Mouse (Mus musculus) testis, postnatal 14 days (tissue): Measurements from ENCODE around the gene Fgfr2.

Experiments used
- DNase-seq: peaks from one replicate; pipeline ENCODE4 v3.0.0; 2021; ENCODE audit warnings: low spot score

The Fgfr2 gene

GRCm38 (mm10) chr7:131602106-131602505 lies 1521.0 kb downstream of the Fgfr2 start:
- DNase-seq = no peak

DNA sequence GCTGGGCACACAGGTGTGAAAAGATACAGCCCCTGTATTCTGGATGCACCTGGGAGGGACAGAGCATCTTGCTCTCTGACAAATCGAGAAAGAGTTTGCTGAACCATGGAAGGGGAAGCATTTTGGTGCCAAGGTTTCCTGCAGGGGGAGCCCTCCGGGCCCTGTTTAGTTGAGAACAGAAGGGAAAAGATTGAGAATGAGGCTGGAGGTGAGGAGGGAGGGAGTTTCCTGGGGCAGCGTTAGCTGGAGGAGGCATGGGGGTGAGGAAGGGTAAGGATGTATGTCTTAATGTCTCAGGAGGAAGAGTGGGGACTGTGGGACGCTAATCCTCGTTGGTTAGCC lies 1524.7 kb downstream of the Fgfr2 start:
- no peak for DNase-seq

- DNase-seq = no peak
Measured at GRCm38 (mm10) chr7:131597779-131598482, 1525.2 kb downstream of the Fgfr2 start.

GRCm38 (mm10) chr7:131585551-131585950 lies 1537.6 kb downstream of the Fgfr2 start:
- no peak for DNase-seq

GRCm38 (mm10) chr7:131582178-131582577 lies 1541.0 kb downstream of the Fgfr2 start:
- DNase-seq = no peak

DNA sequence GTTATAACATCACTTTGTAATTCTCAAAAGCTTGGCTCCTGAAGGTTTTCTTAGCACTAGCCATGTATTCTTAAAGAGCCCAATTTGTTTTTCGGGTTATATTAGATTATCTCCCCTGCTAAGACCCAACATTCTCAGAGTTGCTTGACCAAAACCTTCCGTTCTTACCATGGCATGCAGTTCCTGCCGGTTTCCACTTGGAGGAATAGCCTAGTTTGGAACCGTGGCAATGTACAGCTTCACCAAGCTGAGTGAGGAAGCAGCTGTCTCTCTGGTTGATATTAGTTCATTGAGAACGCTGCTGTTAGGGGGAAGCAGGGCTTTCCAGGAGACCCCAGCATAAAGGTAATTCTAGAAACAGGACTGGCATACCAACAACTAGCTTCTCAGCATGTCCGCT lies 1547.9 kb downstream of the Fgfr2 start:
- no peak for DNase-seq

- DNase-seq = no peak
Measured at GRCm38 (mm10) chr7:131560697-131561042, 1562.5 kb downstream of the Fgfr2 start.

GRCm38 (mm10) chr7:131559986-131560696 lies 1563.0 kb downstream of the Fgfr2 start, which contains the start of gene Bub3:
TSS of gene Bub3 (plus strand) at chr7:131560222.
- DNase-seq = peak; percentile 92

GRCm38 (mm10) chr7:131557751-131558150 lies 1565.4 kb downstream of the Fgfr2 start:
- DNase-seq = no peak

GRCm38 (mm10) chr7:131556541-131557271 lies 1566.4 kb downstream of the Fgfr2 start:
- no peak for DNase-seq

DNA sequence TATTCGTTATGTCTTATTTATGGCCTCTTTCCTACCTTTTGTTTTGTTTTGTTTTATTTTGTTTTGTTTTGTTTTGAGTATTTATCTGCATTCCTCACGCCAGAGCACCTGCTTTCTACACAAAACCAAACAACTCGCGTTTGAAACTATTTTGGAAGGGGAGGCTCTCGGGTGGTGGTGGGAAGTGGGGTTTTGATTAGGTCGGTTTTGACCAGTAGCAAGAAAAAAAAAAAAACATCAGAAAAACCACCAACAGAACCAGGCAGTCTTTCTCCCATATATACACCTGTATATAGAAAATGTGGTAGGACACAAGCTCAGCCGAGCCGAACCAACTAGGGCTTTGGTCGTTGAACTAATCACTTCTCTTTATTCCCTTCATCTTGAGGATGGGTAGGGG lies 1567.0 kb downstream of the Fgfr2 start:
- DNase-seq = no peak

DNA sequence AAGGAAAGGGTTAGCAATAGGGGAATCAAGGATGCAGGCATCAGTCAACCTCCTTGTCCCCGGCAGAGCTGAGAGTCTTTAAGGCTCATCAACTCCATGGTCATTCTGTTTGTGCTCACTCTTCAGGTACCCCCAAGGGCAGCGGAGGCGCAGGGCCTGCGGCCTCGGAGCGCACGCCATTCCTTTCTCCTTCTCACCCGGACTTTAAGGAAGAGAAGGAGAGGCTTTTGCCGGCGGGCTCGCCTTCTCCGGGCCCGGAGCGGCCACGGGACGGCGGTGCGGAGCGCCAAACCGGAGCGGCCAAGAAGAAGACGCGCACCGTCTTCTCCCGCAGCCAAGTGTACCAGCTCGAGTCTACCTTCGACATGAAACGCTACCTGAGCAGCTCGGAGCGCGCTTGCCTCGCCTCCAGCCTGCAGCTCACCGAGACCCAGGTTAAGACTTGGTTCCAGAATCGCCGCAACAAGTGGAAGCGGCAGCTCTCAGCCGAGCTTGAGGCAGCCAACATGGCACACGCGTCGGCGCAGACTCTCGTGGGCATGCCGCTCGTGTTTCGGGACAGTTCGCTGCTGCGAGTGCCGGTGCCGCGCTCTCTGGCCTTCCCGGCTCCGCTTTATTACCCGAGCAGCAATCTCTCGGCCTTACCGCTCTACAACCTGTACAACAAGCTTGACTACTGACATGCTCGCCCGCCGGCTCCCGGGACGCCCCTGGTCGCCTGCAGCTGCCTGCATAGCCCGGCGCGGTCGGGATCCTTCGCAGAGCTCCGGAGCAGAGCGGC lies 1567.7 kb downstream of the Fgfr2 start:
- DNase-seq = peak; percentile 29

- no peak for DNase-seq
Measured at GRCm38 (mm10) chr7:131554341-131555180, 1568.6 kb downstream of the Fgfr2 start.

DNA sequence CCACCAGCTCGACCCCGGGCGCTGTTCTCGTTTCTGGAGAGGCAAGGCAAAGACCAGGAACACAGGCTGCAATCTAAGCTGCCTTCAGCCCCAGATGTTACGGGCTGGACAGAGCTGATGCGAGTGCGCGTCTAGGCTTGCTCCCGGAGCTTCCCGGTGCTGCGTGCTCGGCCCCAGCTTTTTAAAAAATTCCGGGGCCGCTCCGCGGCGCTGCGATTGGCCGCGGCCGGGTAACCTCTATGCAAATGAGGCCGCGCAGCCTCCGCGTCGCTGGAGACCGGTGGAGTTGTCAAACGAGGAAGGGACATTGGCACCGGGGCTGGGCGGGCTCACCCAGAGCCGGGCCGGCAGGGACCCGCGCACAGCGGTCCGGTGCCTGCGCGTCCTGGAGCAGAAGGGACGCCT lies 1569.4 kb downstream of the Fgfr2 start:
- no peak for DNase-seq

GRCm38 (mm10) chr7:131552781-131553180 lies 1570.4 kb downstream of the Fgfr2 start:
- no peak for DNase-seq

DNA sequence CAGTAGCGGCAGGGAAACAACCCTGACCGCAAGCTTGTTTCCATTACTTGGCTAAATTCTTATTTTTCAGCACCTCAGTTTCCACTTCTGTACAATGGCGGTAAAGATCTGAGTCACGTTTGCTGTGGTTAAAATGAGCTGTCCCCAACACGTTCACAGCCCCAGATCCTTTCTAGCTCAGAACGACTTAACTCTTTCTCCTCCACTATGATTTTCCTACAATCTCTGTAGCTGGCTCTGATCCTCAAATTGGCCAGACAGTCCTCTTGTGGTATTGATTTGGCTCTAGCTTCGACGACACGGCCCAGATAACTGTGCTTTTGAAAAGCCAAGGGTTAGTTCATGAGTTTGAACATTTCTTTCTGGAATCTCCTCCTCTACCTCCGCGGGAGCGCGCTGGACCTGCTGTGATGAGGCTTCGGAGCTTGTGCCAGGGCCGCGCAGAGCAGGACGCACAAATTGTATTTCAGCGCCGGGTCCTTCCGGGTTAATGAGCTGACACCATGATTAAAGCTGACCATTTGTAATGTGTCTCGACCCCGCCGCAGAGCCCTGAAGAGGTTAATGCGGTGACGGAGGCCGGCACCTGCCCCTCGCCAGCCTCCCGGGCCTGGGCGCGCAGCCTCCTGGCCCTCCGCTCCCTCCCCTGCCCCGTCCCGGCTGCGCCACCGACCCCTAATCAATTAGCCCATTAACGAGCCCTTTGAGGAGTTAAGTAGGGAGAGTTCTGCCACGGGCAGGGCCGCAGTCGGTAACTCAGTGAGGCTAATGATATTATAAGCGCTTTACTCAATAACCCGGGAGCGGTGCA lies 1571.0 kb downstream of the Fgfr2 start:
- no peak for DNase-seq

DNA sequence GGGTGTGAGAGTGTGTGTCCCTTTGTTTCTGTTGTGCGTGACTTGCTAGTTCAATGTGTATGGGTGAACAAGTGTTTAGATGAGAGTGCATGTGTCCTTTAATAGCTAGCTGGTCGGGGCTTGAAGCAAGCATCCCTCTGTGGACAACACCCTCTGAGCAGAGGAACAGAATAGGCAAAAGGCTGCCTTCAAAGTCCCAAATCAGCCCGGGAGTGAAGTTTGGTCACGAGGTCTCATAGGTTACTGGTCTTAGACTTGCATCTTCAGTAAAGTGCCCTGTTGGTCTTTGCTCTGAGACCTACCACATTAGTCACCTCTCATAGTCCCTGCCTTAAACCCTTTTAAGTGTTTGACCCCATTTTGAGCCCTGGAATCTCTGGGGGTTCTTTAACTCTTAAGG lies 1571.7 kb downstream of the Fgfr2 start:
- DNase-seq = no peak

DNA sequence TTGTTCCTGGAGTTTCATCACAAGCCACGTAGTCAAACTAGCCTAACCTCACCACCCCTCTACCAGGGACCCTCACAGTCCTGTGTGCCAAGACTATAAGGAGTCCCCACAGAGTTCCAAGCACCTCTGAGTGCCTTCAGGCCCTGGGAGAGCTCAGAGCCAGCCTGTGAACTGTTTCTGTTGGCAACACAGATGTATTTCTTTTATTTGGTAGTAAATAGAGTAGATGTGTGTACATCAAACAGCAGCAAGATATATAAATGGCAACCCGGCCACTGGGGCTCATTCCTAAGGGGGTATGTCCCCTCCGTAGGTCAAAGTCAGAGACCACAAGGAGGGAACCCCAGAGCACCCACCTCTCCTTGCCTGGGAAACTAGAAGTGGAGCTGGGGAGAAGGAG lies 1574.7 kb downstream of the Fgfr2 start, which contains the start of gene Hmx2:
Gene Hmx2 (plus strand): TSS at position 301 of the 400 bp plus-strand sequence.
- DNase-seq = no peak

DNA sequence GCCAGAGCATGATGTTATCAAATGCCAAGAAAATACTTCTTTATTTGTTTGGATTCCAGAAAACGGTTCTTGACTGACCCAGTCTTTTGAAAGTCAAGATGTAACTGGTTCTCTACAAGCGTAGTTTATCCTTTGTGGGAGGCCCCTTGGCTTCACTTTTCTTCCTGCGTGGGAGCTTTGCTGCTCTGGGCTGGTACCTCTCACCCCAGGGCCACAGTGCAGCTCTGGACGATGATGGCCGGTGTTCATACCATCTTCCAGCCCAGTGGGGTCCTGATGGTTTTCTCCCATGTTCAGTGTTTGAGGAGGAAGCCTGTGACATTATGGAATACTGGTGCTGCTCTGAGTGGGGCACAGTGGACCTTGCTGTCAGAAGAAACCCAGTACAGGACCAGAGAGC lies 1575.7 kb downstream of the Fgfr2 start:
- no peak for DNase-seq

- DNase-seq = no peak
Measured at GRCm38 (mm10) chr7:131546423-131546822, 1576.7 kb downstream of the Fgfr2 start.
